Mouse (Mus musculus) embryonic fibroblast, embryonic 13.5 days (primary cell): ENCODE results near the gene Nkpd1.

Source experiments
- CTCF ChIP-seq: IDR thresholded peaks from 2 replicates; pipeline ENCODE4 v1.5.1; 2011; ENCODE audit warnings: mild to moderate bottlenecking, control low read depth, low read length, moderate library complexity, borderline replicate concordance; ENCODE audit not compliant: insufficient read depth
- POLR2A ChIP-seq: IDR thresholded peaks from 2 replicates; pipeline ENCODE4 v1.6.1; 2011; ENCODE audit warnings: low read depth, mild to moderate bottlenecking, control low read depth, low read length, moderate library complexity

GRCm38 (mm10) chr7:19562643-19563410 is 45.2 kb downstream of the Nkpd1 start, which contains the start of gene Ppp1r37:
- TF ChIP-seq CTCF (no peak), POLR2A (peak; percentile 31)
